Mouse (Mus musculus) intestine, postnatal 0 days (tissue): Measurements from ENCODE around the gene Col1a2. TPM values are rescaled to one million over a fixed set of nuclear protein-coding genes. Genes with fewer than 3 reads are reported as not detected.

Experiments
- ATAC-seq: fragments of 200-750 bp; cut with Nextera tagmentation; 2 replicates; pipeline ENCODE4 v1.8.0; 2017; ENCODE audit warnings: mild to moderate bottlenecking, moderate TSS enrichment, moderate library complexity
- H3K27ac ChIP-seq: fragments of 300-500 bp; sonication (generic); 2 replicates; pipeline ENCODE4 v1.5.1; 2014; ENCODE audit warnings: mild to moderate bottlenecking, low read depth, low read length, moderate library complexity
- H3K27me3 ChIP-seq: fragments of 300-500 bp; sonication (generic); replicated peaks from 2 replicates; pipeline ENCODE4 v1.6.1; 2014; ENCODE audit warnings: low read length, mixed read lengths; ENCODE audit not compliant: control insufficient read depth, insufficient read depth
- H3K36me3 ChIP-seq: fragments of 300-500 bp; sonication (generic); 2 replicates; pipeline ENCODE4 v1.6.1; 2014; ENCODE audit warnings: mild to moderate bottlenecking, moderate library complexity; ENCODE audit not compliant: control insufficient read depth, insufficient read depth
- H3K4me1 ChIP-seq: fragments of 300-500 bp; sonication (generic); replicated peaks from 2 replicates; pipeline ENCODE4 v1.6.1; 2014; ENCODE audit warnings: antibody characterized with exemption, low read length, mixed read lengths; ENCODE audit not compliant: control insufficient read depth, insufficient read depth
- H3K4me2 ChIP-seq: fragments of 300-500 bp; sonication (generic); replicated peaks from 2 replicates; pipeline ENCODE4 v1.6.1; 2014; ENCODE audit warnings: low read depth, mild to moderate bottlenecking, moderate library complexity
- H3K4me3 ChIP-seq: fragments of 300-500 bp; sonication (generic); 2 replicates; pipeline ENCODE4 v1.5.1; 2014; ENCODE audit warnings: low read depth, low read length
- H3K9ac ChIP-seq: fragments of 300-500 bp; sonication (generic); 2 replicates; pipeline ENCODE4 v1.6.1; 2014; ENCODE audit warnings: mild to moderate bottlenecking, low read depth, low read length
- H3K9me3 ChIP-seq: fragments of 300-500 bp; sonication (generic); 2 replicates; pipeline ENCODE4 v1.6.1; 2016; ENCODE audit warnings: mixed run types; ENCODE audit not compliant: control insufficient read depth
- CTCF ChIP-seq: sonication (generic); IDR thresholded peaks from 2 replicates; pipeline ENCODE4 v1.5.1; 2016; ENCODE audit warnings: low read depth, mild to moderate bottlenecking, control low read depth, antibody characterized with exemption, moderate library complexity
- WGBS: fragments of 180-500 bp; shearing (Covaris S2); extraction: QIAGEN DNeasy Blood & Tissue Kit; methylation state at CpG from one replicate; pipeline ENCODE4 v1.1.7; 2014; 5-methylcytosine and 5-hydroxymethylcytosine counted together
- polyA plus RNA-seq: library from polyadenylated mRNA; unstranded; fragments of >200 nt; fragmentation: Nextera tagmentation; extraction: Ambion mirVana; gene quantifications from 2 replicates; pipeline ENCODE4 v1.2.1, GENCODE M21; 2015

The Col1a2 gene
- polyA plus RNA-seq, 1 experiment from 2014 or later = 193 TPM

- TF ChIP-seq CTCF = no peak
- WGBS = 88% methylated on average over 1 of the region's 1 CpGs
- no peaks in the 10 kb centered on the region for H3K36me3 ChIP-seq
Measured at GRCm38 (mm10) chr6:4550549-4550915, 45.9 kb downstream of the Col1a2 start.

GRCm38 (mm10) chr6:4555366-4555765, 50.8 kb downstream of the Col1a2 start:
- no peaks in the 10 kb centered on the region for H3K9me3 ChIP-seq
- no peak for TF ChIP-seq CTCF
- H3K27ac ChIP-seq = no peak overlapping the region
- no peaks in the 10 kb centered on the region for H3K4me1 ChIP-seq
- H3K27me3 ChIP-seq = no peaks in the 10 kb centered on the region
- no peak for ATAC-seq
- no peaks in the 10 kb centered on the region for H3K36me3 ChIP-seq
- WGBS = 73% methylated on average over 6 of the region's 6 CpGs
- no peak overlapping the region for H3K9ac ChIP-seq
- no peak overlapping the region for H3K4me2 ChIP-seq
- H3K4me3 ChIP-seq = no peak overlapping the region

More at GRCm38 (mm10) chr6:4550549-4550915, 45.9 kb downstream of the Col1a2 start:
- ATAC-seq = no peak
- no peak overlapping the region for H3K9ac ChIP-seq
- no peak overlapping the region for H3K27ac ChIP-seq
- H3K4me1 ChIP-seq = no peaks in the 10 kb centered on the region
- no peak overlapping the region for H3K4me3 ChIP-seq
- H3K9me3 ChIP-seq = no peaks in the 10 kb centered on the region
- no peak overlapping the region for H3K4me2 ChIP-seq
- H3K27me3 ChIP-seq = no peaks in the 10 kb centered on the region

GRCm38 (mm10) chr6:4557086-4557485, 52.5 kb downstream of the Col1a2 start:
- 73% methylated on average over 8 of the region's 8 CpGs for WGBS
- no peak overlapping the region for H3K4me2 ChIP-seq
- no peaks in the 10 kb centered on the region for H3K9me3 ChIP-seq
- no peak for TF ChIP-seq CTCF
- H3K4me3 ChIP-seq = no peak overlapping the region
- H3K36me3 ChIP-seq = no peaks in the 10 kb centered on the region
- no peak overlapping the region for H3K9ac ChIP-seq
- no peaks in the 10 kb centered on the region for H3K4me1 ChIP-seq
- no peak for ATAC-seq
- no peak overlapping the region for H3K27ac ChIP-seq
- H3K27me3 ChIP-seq = no peaks in the 10 kb centered on the region

GRCm38 (mm10) chr6:4557678-4558077, 53.1 kb downstream of the Col1a2 start:
- ATAC-seq = no peak
- Histone ChIP-seq H3K27ac (no peak overlapping the region), H3K4me3 (no peak overlapping the region), H3K4me2 (no peak overlapping the region), H3K4me1 (no peaks in the 10 kb centered on the region), H3K36me3 (no peaks in the 10 kb centered on the region), H3K9me3 (no peaks in the 10 kb centered on the region), H3K27me3 (no peaks in the 10 kb centered on the region), H3K9ac (no peak overlapping the region)
- TF ChIP-seq CTCF = peak; percentile 83
- 23% methylated on average over 7 of the region's 7 CpGs for WGBS

GRCm38 (mm10) chr6:4561156-4561555, 56.5 kb downstream of the Col1a2 start:
- Histone ChIP-seq H3K36me3 (no peaks in the 10 kb centered on the region), H3K4me1 (no peaks in the 10 kb centered on the region), H3K9me3 (no peaks in the 10 kb centered on the region), H3K9ac (no peak overlapping the region), H3K27me3 (no peaks in the 10 kb centered on the region), H3K27ac (no peak overlapping the region), H3K4me3 (no peak overlapping the region), H3K4me2 (no peak overlapping the region)
- TF ChIP-seq CTCF = no peak
- no peak for ATAC-seq
- 31% methylated on average over 11 of the region's 11 CpGs for WGBS

- Histone ChIP-seq H3K9ac (no peak overlapping the region), H3K4me3 (no peak overlapping the region), H3K36me3 (no peaks in the 10 kb centered on the region), H3K27ac (no peak overlapping the region), H3K9me3 (no peaks in the 10 kb centered on the region), H3K4me1 (no peaks in the 10 kb centered on the region), H3K4me2 (no peak overlapping the region), H3K27me3 (no peaks in the 10 kb centered on the region)
- no peak for TF ChIP-seq CTCF
- no peak for ATAC-seq
Measured at GRCm38 (mm10) chr6:4561621-4562020, 57.0 kb downstream of the Col1a2 start.

GRCm38 (mm10) chr6:4562401-4562800, 57.8 kb downstream of the Col1a2 start:
- WGBS = 55% methylated on average over 1 of the region's 1 CpGs
- H3K4me3 ChIP-seq = no peak overlapping the region
- TF ChIP-seq CTCF = no peak

More at GRCm38 (mm10) chr6:4562401-4562800, 57.8 kb downstream of the Col1a2 start:
- H3K9ac ChIP-seq = no peak overlapping the region
- no peaks in the 10 kb centered on the region for H3K4me1 ChIP-seq
- H3K27me3 ChIP-seq = no peaks in the 10 kb centered on the region
- no peaks in the 10 kb centered on the region for H3K9me3 ChIP-seq
- no peaks in the 10 kb centered on the region for H3K36me3 ChIP-seq
- no peak overlapping the region for H3K27ac ChIP-seq
- no peak for ATAC-seq
- no peak overlapping the region for H3K4me2 ChIP-seq
